Mouse (Mus musculus) MEL (cell line): ENCODE data around the gene Nectin4.

Experiments
- CTCF ChIP-seq, 3 experiments: IDR thresholded peaks in 2 of 3; conservative IDR thresholded peaks in 1 of 3; 2 replicates each; pipeline ENCODE4 v1.5.1; 2011 to 2012; ENCODE audit warnings: low read length in 3 of 3, low read depth in 2 of 3, mild to moderate bottlenecking in 2 of 3, improper control_type of control experiment in 1 of 3, inconsistent platforms in 1 of 3, mixed read lengths in 1 of 3, moderate library complexity in 1 of 3; ENCODE audit not compliant: control insufficient read depth in 1 of 3, insufficient read depth in 1 of 3, poor library complexity in 1 of 3, severe bottlenecking in 1 of 3
- GABPA ChIP-seq: IDR thresholded peaks from 2 replicates; pipeline ENCODE4 v1.6.1; 2012; ENCODE audit warnings: low read depth, mild to moderate bottlenecking, inconsistent platforms, low read length, improper control_type of control experiment, moderate library complexity
- NELFE ChIP-seq: IDR thresholded peaks from 2 replicates; pipeline ENCODE4 v1.6.1; 2011; ENCODE audit warnings: low read depth, low read length, improper control_type of control experiment
- POLR2A ChIP-seq, 2 experiments: IDR thresholded peaks; 2 replicates each; pipeline ENCODE4 v1.6.1; 2011 to 2012; ENCODE audit warnings: low read length in 2 of 2, mild to moderate bottlenecking in 2 of 2, control low read depth in 1 of 2, improper control_type of control experiment in 1 of 2, low read depth in 1 of 2, moderate library complexity in 1 of 2; ENCODE audit not compliant: control insufficient read depth in 1 of 2, insufficient read depth in 1 of 2, poor library complexity in 1 of 2
- POLR2AphosphoS2 ChIP-seq: IDR thresholded peaks from 2 replicates; pipeline ENCODE4 v1.6.1; 2011; ENCODE audit warnings: low read length, improper control_type of control experiment

DNA sequence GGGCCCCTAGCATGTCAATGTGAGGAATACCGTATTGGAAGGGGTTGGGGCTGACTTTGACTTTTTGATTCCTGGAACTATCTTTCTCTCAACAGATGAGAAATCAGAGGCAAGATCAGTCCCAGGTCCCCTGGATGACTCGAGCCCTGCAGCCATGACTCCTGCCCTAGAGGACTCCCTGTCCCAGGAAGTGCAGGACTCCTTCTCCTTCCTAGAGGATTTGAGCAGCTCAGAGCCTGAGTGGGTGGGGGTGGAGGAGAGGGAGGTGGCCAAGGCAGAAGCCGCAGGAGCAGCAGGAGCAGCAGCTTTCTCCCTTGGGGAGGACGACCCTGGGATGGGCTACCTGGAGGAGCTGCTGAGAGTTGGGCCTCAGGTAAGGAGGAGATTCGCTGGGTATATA is 37.4 kb downstream of the Nectin4 start:
- TF ChIP-seq CTCF (IDR thresholded peaks at IDR 0.05 in 2 of 3, conservative IDR thresholded peaks at IDR 0.05 in 1 of 3; ENCODE audit: control insufficient read depth in 1 of 3, insufficient read depth in 1 of 3, low read depth in 2 of 3, low read length in 3 of 3, poor library complexity in 1 of 3, severe bottlenecking in 1 of 3) = no peak
- no peak for TF ChIP-seq POLR2A (IDR thresholded peaks at IDR 0.05; ENCODE audit: control insufficient read depth in 1 of 2, insufficient read depth in 1 of 2, low read depth in 1 of 2, low read length in 2 of 2, poor library complexity in 1 of 2)
- TF ChIP-seq NELFE = no peak
- TF ChIP-seq POLR2AphosphoS2 = no peak
- TF ChIP-seq GABPA = no peak
